Mouse (Mus musculus): ENCODE data around the gene Gfy. TPM values are rescaled to one million over a fixed set of nuclear protein-coding genes. Genes with fewer than 3 reads are reported as not detected.
"Not testable (repeated sequence)": the region's sequence is repeated elsewhere in the genome, so short reads cannot be mapped to it uniquely, and the experiment has no call there.

The Gfy gene
- total RNA-seq, 2 experiments from 2014 or later: 0.26 to 0.40 TPM

- DNase-seq (ENCODE audit: low spot score in 2 of 2): no peak
These were observed 10.7 kb downstream of the Gfy start for GRCm38 (mm10) chr7:45168656-45169055.

GRCm38 (mm10) chr7:45167761-45168445, 11.5 kb downstream of the Gfy start:
- DNase-seq (ENCODE audit: low spot score in 2 of 2): peak in 1 of 2 experiments; percentile 73

- DNase-seq (ENCODE audit: low spot score in 2 of 2): peak in 1 of 2 experiments; percentile 72
These were observed 12.4 kb downstream of the Gfy start for GRCm38 (mm10) chr7:45166950-45167401.

GRCm38 (mm10) chr7:45165701-45166100, 13.7 kb downstream of the Gfy start:
- DNase-seq (ENCODE audit: low spot score in 2 of 2): no peak

DNA sequence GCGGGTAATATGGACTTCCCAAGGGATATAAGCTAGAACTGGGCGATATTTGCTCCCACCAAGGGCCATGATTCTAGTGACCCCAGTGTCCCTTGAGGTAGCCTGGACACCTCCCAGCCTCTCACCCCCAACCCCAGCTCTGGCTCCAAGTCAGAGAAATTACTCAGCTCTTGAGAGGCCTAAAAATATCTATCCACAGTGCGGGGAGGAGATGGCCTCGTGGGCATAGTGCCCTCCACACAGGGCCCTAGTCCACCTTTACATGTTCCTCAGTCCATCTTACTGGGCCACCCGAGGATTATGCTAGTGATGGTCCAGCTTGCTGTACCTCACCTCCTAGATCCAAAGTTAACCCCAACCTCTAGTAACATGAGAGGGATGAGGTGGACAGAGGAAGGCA, 14.5 kb downstream of the Gfy start:
- DNase-seq (ENCODE audit: low spot score in 2 of 2): peak in 1 of 2 experiments; percentile 26

DNA sequence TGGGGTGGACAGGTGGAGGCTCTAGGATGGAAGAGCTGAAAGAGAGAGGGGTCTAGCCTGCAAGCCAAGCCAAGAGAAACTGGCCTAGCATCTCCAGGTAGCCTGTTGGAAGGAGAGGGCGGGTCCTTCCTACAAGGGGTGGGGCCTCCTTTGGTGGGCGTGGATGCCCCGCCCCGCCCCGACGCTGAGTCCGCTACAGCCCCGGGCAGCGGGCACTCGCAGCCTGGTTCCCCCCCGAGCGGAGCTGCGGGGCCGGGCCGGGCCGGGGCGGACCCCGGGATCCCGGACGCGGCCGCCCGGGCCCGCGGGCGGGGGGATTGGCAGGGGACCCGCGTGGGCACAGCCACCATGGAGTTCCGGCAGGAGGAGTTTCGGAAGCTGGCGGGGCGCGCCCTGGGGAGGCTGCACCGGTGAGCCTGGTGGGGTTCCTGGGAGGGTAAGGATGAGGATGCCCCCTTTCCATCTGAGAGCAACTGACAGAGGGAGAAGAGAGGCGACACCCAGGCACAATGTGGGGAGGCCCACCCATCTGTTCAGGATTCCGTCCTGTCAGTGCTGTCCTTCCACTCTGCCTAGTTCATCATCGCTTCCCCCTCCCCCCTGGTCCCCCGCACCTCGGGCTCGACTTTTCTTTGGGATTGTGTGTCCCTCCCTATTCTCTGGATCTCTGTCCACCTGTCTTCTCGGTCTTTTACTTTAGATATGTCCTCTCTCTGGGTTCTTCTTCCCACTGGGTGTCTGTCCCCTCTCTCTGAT, 15.5 kb downstream of the Gfy start, which contains the start of gene Slc17a7:
Slc17a7 (plus strand) TSS at position 215 of the 756 bp plus-strand sequence.
- peak; percentile 50 to 68 for DNase-seq (ENCODE audit: low spot score in 2 of 2)

- DNase-seq (ENCODE audit: low spot score in 2 of 2): no peak
These were observed 16.3 kb downstream of the Gfy start for GRCm38 (mm10) chr7:45162996-45163615.

- DNase-seq (ENCODE audit: low spot score in 2 of 2): peak in 1 of 2 experiments; percentile 36
These were observed 16.8 kb downstream of the Gfy start for GRCm38 (mm10) chr7:45162551-45162950.

GRCm38 (mm10) chr7:45161612-45162473, 17.5 kb downstream of the Gfy start:
- peak; percentile 97 for DNase-seq (ENCODE audit: low spot score in 2 of 2)

DNA sequence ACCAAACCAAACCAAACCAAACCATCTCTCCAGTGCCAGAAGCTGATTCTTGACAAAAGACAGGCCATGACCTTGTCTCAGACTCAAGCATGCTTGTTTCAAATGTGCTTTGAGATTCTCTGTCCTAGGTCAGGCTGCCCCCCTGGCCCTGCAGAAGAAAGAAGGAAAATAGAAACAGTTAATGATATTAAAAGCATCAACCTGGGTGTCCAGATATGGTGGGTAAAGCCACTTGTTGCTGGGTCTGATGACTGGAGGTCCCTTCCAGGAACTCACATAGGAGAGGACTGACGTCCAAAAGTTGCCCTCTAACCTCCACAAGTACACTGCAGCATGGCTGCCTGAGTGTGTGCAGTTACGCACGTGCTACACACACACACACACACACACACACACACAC, 18.5 kb downstream of the Gfy start:
- DNase-seq (ENCODE audit: low spot score in 2 of 2): no peak

DNA sequence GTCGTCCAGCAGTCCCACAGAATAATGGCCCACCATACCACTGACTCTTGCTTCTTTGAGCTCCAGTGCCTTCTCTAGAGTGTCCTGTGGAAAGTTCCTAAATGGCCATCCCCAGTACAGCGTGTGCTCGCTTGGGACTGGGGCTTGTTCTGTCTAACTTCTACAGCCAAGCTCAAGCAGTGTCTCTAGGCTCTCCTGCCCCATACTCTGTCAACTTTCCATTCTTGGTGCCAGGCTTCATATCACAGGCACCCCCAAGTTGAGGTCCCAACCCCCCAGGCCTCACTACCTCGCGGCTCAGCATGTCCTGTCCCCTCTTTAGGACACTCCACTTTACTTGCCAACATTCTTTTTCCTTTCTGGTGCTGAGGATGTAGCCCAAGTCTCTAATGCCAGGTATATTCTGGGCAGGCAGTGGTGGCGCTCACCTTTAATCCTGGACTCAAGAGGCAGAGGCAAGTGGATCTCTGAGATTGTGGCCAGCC, 19.0 kb downstream of the Gfy start:
- DNase-seq (ENCODE audit: low spot score in 2 of 2): no peak

GRCm38 (mm10) chr7:45158991-45159390, 20.4 kb downstream of the Gfy start:
- DNase-seq (ENCODE audit: low spot score in 2 of 2): no peak

DNA sequence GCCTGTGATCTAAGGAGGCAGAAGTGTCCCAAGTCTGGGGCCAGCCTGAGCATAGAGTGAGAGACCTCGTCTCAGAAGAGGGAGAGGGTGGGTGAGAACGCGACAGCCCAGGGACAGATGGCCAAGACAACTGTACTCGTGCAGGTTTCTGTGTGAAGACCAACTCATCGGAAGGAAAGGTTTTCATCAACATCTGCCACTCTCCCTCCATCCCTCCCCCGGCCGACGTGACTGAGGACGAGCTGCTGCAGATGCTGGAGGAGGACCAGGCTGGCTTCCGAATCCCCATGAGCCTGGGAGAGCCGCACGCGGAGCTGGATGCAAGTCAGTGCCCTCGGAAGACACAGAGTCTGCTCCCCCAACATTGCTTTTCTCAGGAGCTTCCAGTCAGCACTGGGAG, 21.9 kb downstream of the Gfy start:
- DNase-seq (ENCODE audit: low spot score in 2 of 2): peak in 1 of 2 experiments; percentile 73

- no peak for DNase-seq (ENCODE audit: low spot score in 2 of 2)
These were observed 23.2 kb downstream of the Gfy start for GRCm38 (mm10) chr7:45156206-45156605.

GRCm38 (mm10) chr7:45155590-45155989, 23.8 kb downstream of the Gfy start:
- DNase-seq (ENCODE audit: low spot score in 2 of 2): no peak

- DNase-seq (ENCODE audit: low spot score in 2 of 2): no peak
These were observed 24.3 kb downstream of the Gfy start for GRCm38 (mm10) chr7:45154993-45155514.

- DNase-seq (ENCODE audit: low spot score in 2 of 2): peak; percentile 96 to 99
These were observed 25.0 kb downstream of the Gfy start, which contains the start of the genes Pih1d1 and Aldh16a1 for GRCm38 (mm10) chr7:45154096-45154992. TSS of gene Pih1d1 (plus strand) at chr7:45154303. TSS of gene Aldh16a1 (minus strand) at chr7:45154584.

DNA sequence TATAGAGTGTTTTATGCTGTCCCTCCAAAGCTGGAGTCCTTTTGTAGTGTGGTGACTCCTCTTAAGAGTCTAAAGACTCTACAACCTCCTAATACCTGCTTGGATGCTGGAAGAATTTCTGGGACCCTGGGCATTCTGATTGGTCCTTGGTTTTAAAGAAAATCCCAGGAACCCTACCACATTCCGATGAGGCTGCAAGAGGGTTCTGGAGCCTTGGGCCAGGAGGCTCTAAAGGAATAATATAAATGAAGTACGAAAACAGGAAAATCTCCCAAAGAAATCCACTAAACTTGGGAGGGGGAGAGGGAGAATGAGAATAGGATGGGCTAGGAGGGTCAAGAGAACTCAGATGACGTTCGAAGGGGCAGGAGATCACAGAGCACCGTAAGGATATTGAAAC, 25.8 kb downstream of the Gfy start:
- no peak for DNase-seq (ENCODE audit: low spot score in 2 of 2)

- not testable (repeated sequence) for DNase-seq (ENCODE audit: low spot score in 2 of 2)
These were observed 26.3 kb downstream of the Gfy start for GRCm38 (mm10) chr7:45153052-45153451.
